14 mouse cellular contexts compared by ENCODE assay signal in the genomic region with DNA sequence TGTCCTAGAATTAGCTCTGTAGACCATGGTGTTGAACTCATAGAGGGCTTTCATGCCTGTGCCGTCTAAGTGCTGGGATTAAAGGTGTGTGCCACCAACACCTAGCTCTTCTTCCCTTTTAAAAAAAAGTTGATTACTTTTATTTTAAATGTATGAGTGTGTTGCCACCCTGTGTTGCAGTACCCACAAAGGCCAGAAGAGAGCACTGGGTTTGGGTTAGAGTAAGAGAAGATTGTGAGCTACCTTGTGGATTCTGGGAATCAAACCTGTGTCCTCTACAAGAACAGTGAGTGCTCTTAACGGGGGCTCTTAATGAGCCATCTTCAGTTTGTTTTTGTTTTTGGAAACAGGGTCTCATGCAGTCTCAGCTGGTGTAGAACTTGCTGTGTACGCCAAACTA. TPM values are rescaled to one million over a fixed set of nuclear protein-coding genes. Genes with fewer than 3 reads are reported as not detected.
DNase-seq lines count a peak whose midpoint lies in the region; TF ChIP-seq lines count a peak whose summit lies in the region.
"Had no signal": no experiment of that assay in that cellular context is flagged by ENCODE, and none has a peak within 500 bp of the region (broad histone marks: within the 10 kb centered on the region; RNA-seq: fewer than 3 reads in every experiment).

No protein-coding gene starts in this region.

- H3K36me3 ChIP-seq in E14TG2a.4 (ENCODE audit: insufficient read depth, low read length), result peaks cover 11% of the 10 kb centered on the region
- H3K36me3 ChIP-seq in splenic B cell, adult 2 months (ENCODE audit: control insufficient read depth, insufficient read depth, low read length, poor library complexity, severe bottlenecking), result no peaks in the 10 kb centered on the region
- H3K36me3 ChIP-seq in hindbrain, embryonic 10.5 days, result no peaks in the 10 kb centered on the region
- H3K36me3 ChIP-seq: heart, embryonic 15.5 days had no signal

- H3K9me3 ChIP-seq in E14TG2a.4 (ENCODE audit: low read length), result no peaks in the 10 kb centered on the region
- no peaks in the 10 kb centered on the region for H3K9me3 ChIP-seq in hindbrain, embryonic 10.5 days
- H3K9me3 ChIP-seq: embryonic facial prominence, embryonic 10.5 days; G1E; heart, embryonic 15.5 days had no signal

- H3K4me3 ChIP-seq in left cerebral cortex, adult 2 months, result no peak overlapping the region
- no peak overlapping the region for H3K4me3 ChIP-seq in E14TG2a.4 (replicated peaks; ENCODE audit: low read length)
- no peak overlapping the region for H3K4me3 ChIP-seq in hindbrain, embryonic 10.5 days
- H3K4me3 ChIP-seq: embryonic facial prominence, embryonic 10.5 days; heart, embryonic 15.5 days had no signal

- peaks cover 57% of the 10 kb centered on the region for H3K4me1 ChIP-seq in E14TG2a.4 (replicated peaks; ENCODE audit: low read depth, low read length)
- H3K4me1 ChIP-seq in hindbrain, embryonic 10.5 days (replicated peaks), result peaks cover 13% of the 10 kb centered on the region

- peak; percentile 27 for TF ChIP-seq CTCF in left cerebral cortex, adult 2 months (IDR thresholded peaks at IDR 0.05)
- TF ChIP-seq CTCF in E14TG2a.4 (conservative IDR thresholded peaks at IDR 0.05; ENCODE audit: low read length), result peak; percentile 64

- intact Hi-C loops in left cerebral cortex, adult 2 months (cut with DNase I), result no loop called here

- 92% methylated on average over 3 of the region's 3 CpGs for WGBS in hindbrain, embryonic 10.5 days

- DNase-seq in left cerebral cortex, adult 2 months (ENCODE audit: extremely low spot score in 1 of 2, low spot score in 2 of 2), result no peak
- DNase-seq in left cerebral cortex, adult 9 months (ENCODE audit: low spot score in 2 of 2), result no peak
- DNase-seq in B cell, adult 2 months, result peak; percentile 41 to 54
- DNase-seq in splenic B cell, adult 2 months (ENCODE audit: low read depth, low spot score), result peak; percentile 47
- no peak for DNase-seq in yolk sac, embryonic 10.5 days (ENCODE audit: low spot score)
- no peak for DNase-seq in hindbrain, embryonic 10.5 days (ENCODE audit: low spot score)
- DNase-seq: cerebellum, postnatal 25 days; left cerebral cortex, postnatal 4 days; right cerebral cortex, postnatal 4 days had no signal

- H3K27me3 ChIP-seq in E14TG2a.4 (ENCODE audit: insufficient read depth, low read length), result no peaks in the 10 kb centered on the region
- H3K27me3 ChIP-seq in splenic B cell, adult 2 months (ENCODE audit: control insufficient read depth, insufficient read depth, low read length, poor library complexity, severe bottlenecking), result no peaks in the 10 kb centered on the region
- H3K27me3 ChIP-seq in hindbrain, embryonic 10.5 days (ENCODE audit: insufficient read depth, poor library complexity, severe bottlenecking), result no peaks in the 10 kb centered on the region
- H3K27me3 ChIP-seq: heart, embryonic 15.5 days had no signal

- H3K27ac ChIP-seq in left cerebral cortex, adult 2 months, result no peak overlapping the region
- H3K27ac ChIP-seq in hindbrain, embryonic 10.5 days, result no peak overlapping the region
- H3K27ac ChIP-seq: embryonic facial prominence, embryonic 10.5 days; heart, embryonic 15.5 days; hindbrain, embryonic 14.5 days had no signal

RNA-seq across cellular contexts. Expression of a gene that starts 24.7 kb away (rescaled TPM):
- 10 to 100 TPM; 21.7 to 24.2 TPM for total RNA-seq in left cerebral cortex, adult 2 months (2021)
- 80.6 and 86.4 TPM in 2 replicates for polyA plus RNA-seq in hindbrain, embryonic 10.5 days (2016; fragmentation: Nextera tagmentation; extraction: Ambion mirVana)

Comparison
In these comparisons a context has a peak if more than half of its experiments do, and no peak if none do; other contexts are left out.
1. DNase-seq: peak in B cell, adult 2 months (2 of 2) and splenic B cell, adult 2 months (single experiment); none in left cerebral cortex, adult 2 months (0 of 2), left cerebral cortex, adult 9 months (0 of 2), yolk sac, embryonic 10.5 days (single experiment) and hindbrain, embryonic 10.5 days (single experiment).